Mouse (Mus musculus): ENCODE results near the gene Pmpca. TPM values are rescaled to one million over a fixed set of nuclear protein-coding genes. Genes with fewer than 3 reads are reported as not detected.
A peak's percentile ranks its signal among the peaks of the same experiment; 100 is the strongest.
"Not testable (repeated sequence)": the region's sequence is repeated elsewhere in the genome, so short reads cannot be mapped to it uniquely, and the experiment has no call there.

Gene Pmpca
- polyA plus RNA-seq, 1 experiment from 2014 or later: 95.6 TPM

DNA sequence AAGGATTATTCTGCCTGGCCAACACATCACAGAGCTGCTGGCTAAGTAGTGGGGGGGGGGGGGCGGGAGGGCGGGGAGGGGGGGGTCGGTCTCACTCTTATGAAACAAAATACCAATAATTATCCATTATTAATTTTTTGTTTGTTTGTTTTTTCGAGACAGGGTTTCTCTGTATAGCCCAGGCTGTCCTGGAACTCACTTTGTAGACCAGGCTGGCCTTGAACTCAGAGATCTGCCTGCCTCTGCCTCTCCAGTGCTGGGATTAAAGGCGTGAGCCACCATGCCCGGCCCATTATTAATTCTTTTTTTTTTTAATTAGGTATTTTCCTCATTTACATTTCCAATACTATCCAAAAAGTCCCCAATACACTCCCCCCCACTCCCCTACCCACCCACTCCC, 8.3 kb upstream of the Pmpca start:
- ATAC-seq (ENCODE audit: low FRiP score); H3K27me3 ChIP-seq; H3K9me3 ChIP-seq: not testable (repeated sequence)
- WGBS: 41% methylated on average over 6 of the region's 6 CpGs
- peak overlapping the region; percentile 79 for H3K4me3 ChIP-seq
- peak overlapping the region; percentile 55 for H3K27ac ChIP-seq
- peak overlapping the region; percentile 97 for H3K4me2 ChIP-seq
- H3K9ac ChIP-seq: peak overlapping the region; percentile 86
- H3K4me1 ChIP-seq (replicated peaks): peaks cover 21% of the 10 kb centered on the region
- H3K36me3 ChIP-seq: peaks cover 73% of the 10 kb centered on the region

DNA sequence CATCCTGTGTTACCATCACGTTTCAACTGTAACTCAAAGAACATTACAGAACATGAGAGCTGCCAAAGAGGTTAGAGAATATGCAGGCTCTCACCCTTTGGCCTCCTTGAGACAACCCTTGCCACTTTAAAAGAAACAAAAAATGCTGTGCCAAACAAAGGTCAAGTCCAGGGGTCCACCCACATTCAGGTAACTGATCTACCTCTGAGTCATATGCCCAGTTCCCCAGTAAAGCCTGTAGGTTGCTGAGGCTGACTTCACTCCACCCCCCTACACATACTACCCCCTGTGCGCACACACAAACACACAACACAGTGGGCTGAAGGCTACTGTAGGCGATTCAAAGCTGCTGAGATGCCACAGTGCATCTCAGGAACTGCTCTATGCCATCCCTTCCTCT, 1.4 kb upstream of the Pmpca start:
- no peaks in the 10 kb centered on the region for H3K9me3 ChIP-seq
- peak overlapping the region; percentile 99 for H3K4me2 ChIP-seq
- WGBS: 93% methylated on average over 3 of the region's 3 CpGs
- no peak for ATAC-seq (ENCODE audit: low FRiP score)
- H3K27me3 ChIP-seq: no peaks in the 10 kb centered on the region
- no peak overlapping the region for H3K27ac ChIP-seq
- peak overlapping the region; percentile 97 for H3K4me3 ChIP-seq
- H3K4me1 ChIP-seq (replicated peaks): peaks cover 28% of the 10 kb centered on the region
- H3K9ac ChIP-seq: peak overlapping the region; percentile 16; the same call in 1 of the 2 replicates
- H3K36me3 ChIP-seq: peaks cover 76% of the 10 kb centered on the region

DNA sequence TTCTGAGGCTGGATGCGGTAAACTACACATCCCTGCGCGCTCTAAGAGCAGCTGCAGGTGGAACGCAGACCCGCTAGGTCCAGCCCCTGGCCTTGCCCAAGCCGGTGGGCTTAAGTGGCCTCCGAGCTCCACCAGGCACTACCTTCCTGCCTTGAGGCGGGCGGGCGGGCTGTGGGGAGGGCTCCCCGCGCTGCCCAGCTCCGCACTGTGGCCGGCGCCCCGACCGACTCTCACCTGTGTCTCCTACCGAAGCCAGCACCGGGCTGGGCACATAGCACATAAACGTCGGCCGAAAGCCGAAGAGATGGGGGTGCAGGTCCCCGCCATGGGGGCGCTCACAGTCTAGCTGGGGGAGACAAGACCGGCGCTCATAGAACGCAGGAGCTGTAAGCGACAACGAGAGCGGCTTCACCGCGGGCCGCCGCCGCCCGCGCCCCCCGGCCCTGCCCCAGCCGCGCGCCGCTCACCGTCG, 421 bp upstream of the Pmpca start:
- Histone ChIP-seq H3K9me3 (no peaks in the 10 kb centered on the region), H3K4me3 (peak overlapping the region; percentile 97), H3K4me1 (replicated peaks) (peaks cover 28% of the 10 kb centered on the region), H3K4me2 (peak overlapping the region; percentile 99), H3K27ac (peak overlapping the region; percentile 86), H3K36me3 (peaks cover 76% of the 10 kb centered on the region), H3K27me3 (no peaks in the 10 kb centered on the region), H3K9ac (peak overlapping the region; percentile 97)
- WGBS: 0% methylated on average over 30 of the region's 45 CpGs
- ATAC-seq (ENCODE audit: low FRiP score): peak; percentile 71

DNA sequence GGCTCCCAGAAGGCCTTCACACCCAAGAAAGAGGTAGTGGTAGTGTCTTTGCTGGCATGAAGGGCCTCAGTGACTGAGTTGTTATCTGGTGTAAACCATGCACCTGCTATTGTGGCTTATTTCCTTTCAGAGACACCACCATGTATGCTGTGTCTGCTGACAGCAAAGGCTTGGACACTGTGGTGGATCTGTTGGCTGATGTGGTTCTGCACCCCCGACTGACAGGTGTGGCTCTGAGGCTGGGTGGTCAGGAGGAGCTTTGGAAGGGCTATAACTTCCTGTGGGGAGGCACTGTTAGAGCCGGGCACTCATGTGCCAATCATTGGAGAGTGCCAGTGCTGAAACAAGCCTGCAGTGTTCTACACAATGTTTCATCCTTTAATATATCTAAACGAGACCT, 1.8 kb downstream of the Pmpca start:
- Histone ChIP-seq H3K4me1 (replicated peaks) (peaks cover 28% of the 10 kb centered on the region), H3K9me3 (no peaks in the 10 kb centered on the region), H3K4me2 (0 out of 2 replicates have a peak overlapping the region, but pooled peaks have one; percentile 99), H3K4me3 (0 out of 2 replicates have a peak overlapping the region, but pooled peaks have one; percentile 3), H3K27ac (no peak overlapping the region), H3K9ac (no peak overlapping the region), H3K27me3 (no peaks in the 10 kb centered on the region), H3K36me3 (peaks cover 76% of the 10 kb centered on the region)
- 93% methylated on average over 3 of the region's 3 CpGs for WGBS
- ATAC-seq (ENCODE audit: low FRiP score): no peak

DNA sequence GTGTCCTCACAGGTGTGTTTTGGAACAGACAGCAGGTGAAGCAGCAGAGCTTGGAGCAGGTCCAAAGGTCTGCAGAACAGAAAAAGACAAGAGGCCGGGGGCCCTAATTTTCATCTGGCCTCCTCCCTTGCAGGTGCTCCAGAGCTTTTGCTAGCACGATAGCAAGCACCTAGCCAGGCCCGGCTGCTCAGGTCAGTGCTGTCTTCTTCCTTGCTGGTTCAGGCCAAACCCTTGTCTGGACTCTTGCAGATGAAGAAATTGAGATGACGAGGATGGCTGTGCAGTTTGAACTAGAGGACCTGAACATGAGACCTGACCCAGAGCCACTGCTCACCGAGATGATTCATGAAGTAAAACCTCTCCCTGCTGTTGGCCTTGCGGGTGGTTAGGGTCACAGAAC, 2.5 kb downstream of the Pmpca start:
- Histone ChIP-seq H3K9me3 (no peaks in the 10 kb centered on the region), H3K27me3 (no peaks in the 10 kb centered on the region), H3K4me1 (replicated peaks) (peaks cover 28% of the 10 kb centered on the region), H3K9ac (no peak overlapping the region), H3K4me2 (no peak overlapping the region), H3K36me3 (peaks cover 76% of the 10 kb centered on the region), H3K4me3 (no peak overlapping the region), H3K27ac (no peak overlapping the region)
- no peak for ATAC-seq (ENCODE audit: low FRiP score)
- WGBS: 90% methylated on average over 6 of the region's 6 CpGs

DNA sequence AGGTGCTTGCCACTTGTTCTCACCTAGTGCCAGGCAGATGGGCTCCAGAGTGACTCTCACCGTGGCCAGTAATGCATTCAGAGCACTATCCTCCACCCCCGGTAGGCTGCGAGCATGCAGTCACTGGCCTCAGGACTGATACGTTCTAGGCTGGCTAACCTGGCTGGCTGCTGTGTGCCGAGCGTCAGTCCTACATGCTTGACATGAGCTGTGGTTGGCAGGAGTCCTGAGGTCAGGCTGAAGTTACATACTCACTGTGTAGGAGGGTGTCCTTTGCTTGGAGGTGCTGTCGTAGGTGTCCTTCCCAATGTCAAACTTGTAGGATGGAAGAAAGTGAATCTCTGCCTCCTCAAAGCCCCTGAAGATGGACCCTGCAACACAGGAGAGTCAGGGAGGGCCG, 9.8 kb downstream of the Pmpca start:
- Histone ChIP-seq H3K27ac (no peak overlapping the region), H3K4me1 (replicated peaks) (0 out of 2 replicates have a peak, but pooled peaks cover 9% of the 10 kb centered on the region), H3K4me3 (no peak overlapping the region), H3K9me3 (no peaks in the 10 kb centered on the region), H3K27me3 (no peaks in the 10 kb centered on the region), H3K9ac (no peak overlapping the region), H3K36me3 (peaks cover 83% of the 10 kb centered on the region), H3K4me2 (no peak overlapping the region)
- 89% methylated on average over 8 of the region's 8 CpGs for WGBS
- no peak; the same call in 1 of the 2 replicates for ATAC-seq (ENCODE audit: low FRiP score)

DNA sequence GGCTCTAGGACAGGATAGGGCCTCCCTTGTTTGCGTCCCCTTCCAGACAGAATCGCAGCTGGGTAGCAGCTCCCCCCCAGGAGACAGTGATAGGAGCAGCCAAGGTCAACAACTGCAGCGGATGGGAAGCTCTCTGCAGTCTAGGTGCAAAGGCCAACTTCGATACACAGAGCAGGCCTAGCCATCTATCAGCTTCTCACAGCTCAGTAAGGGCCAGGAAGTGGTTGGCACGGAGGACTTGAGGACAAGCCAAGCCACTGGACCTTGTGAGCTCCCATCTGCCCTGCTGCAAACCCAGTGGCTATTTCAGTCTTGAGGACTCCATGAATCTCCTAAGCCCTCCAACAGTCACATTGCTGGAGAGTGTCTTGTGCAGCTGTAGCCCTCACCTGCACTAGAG, 10.5 kb downstream of the Pmpca start:
- no peak for ATAC-seq (ENCODE audit: low FRiP score)
- Histone ChIP-seq H3K9me3 (no peaks in the 10 kb centered on the region), H3K4me1 (replicated peaks) (peaks cover 10% of the 10 kb centered on the region), H3K36me3 (peaks cover 77% of the 10 kb centered on the region), H3K27me3 (no peaks in the 10 kb centered on the region), H3K27ac (no peak overlapping the region), H3K9ac (no peak overlapping the region), H3K4me2 (no peak overlapping the region), H3K4me3 (no peak overlapping the region)
- WGBS: 86% methylated on average over 5 of the region's 5 CpGs

DNA sequence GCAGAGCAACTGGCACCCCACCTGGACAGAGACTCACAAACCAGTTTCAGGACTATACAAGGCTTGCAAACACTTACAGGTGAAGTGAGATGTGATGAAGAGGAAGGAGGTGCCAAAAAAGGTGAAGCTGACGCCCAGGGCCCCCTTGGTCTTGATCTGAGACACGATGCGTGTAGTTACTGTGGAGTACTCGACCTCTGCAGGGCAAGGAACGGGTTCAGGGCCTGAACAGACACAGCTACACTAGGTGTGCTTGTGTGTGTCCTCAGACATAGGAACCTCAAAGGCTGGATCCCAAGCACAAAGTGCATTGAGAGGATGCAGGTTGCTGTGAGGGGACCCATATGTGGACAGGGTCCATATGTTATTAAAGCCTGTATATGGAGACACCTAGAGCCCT, 11.2 kb downstream of the Pmpca start:
- Histone ChIP-seq H3K4me1 (replicated peaks) (peaks cover 17% of the 10 kb centered on the region), H3K4me2 (no peak overlapping the region), H3K9ac (no peak overlapping the region), H3K9me3 (no peaks in the 10 kb centered on the region), H3K27ac (no peak overlapping the region), H3K36me3 (peaks cover 70% of the 10 kb centered on the region), H3K4me3 (no peak overlapping the region), H3K27me3 (no peaks in the 10 kb centered on the region)
- 83% methylated on average over 5 of the region's 5 CpGs for WGBS
- ATAC-seq (ENCODE audit: low FRiP score): no peak

DNA sequence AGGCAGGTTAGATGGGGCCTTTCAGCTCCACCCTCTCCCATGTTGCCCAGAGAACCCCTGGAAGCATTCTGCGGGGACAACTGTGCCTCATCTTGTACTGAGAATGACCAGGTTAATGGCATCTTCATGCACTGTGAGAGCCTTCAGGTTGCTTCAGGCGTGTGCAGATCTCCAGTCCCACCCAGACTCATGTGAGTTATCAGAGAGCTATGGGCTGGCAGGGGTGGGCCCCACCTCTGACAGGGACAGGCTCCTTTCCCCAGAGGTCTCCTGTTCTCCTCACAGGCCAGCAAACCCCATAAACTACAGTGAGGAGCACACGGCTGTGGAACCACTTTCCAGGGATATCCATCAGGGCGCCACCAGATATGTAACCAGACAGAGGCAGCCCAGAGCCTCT, 11.9 kb downstream of the Pmpca start:
- 93% methylated on average over 4 of the region's 4 CpGs for WGBS
- Histone ChIP-seq H3K36me3 (peaks cover 63% of the 10 kb centered on the region), H3K9me3 (no peaks in the 10 kb centered on the region), H3K27ac (no peak overlapping the region), H3K4me1 (replicated peaks) (peaks cover 24% of the 10 kb centered on the region), H3K27me3 (no peaks in the 10 kb centered on the region), H3K4me2 (no peak overlapping the region), H3K4me3 (no peak overlapping the region), H3K9ac (no peak overlapping the region)
- no peak for ATAC-seq (ENCODE audit: low FRiP score)

DNA sequence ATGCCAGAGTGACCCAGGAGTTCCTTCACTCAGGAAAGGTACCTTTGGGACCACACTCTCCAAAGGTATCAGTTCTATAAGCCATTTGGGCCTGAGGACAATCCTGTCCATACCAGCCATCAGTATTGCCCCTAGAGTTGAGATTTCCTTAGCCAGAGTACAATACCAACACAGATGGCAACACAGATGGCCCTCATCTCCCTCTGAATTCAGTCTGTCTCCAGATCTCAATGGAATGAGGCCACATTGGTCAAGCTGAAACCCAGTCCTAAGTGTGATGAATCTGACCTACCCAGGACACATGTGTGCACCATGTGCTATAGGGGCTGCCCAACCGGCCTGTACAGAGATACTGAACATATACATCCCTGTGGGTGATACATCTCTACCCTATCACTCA, 13.1 kb downstream of the Pmpca start:
- Histone ChIP-seq H3K36me3 (peaks cover 53% of the 10 kb centered on the region), H3K4me1 (replicated peaks) (peaks cover 37% of the 10 kb centered on the region), H3K27ac (no peak overlapping the region), H3K9me3 (no peaks in the 10 kb centered on the region), H3K27me3 (no peaks in the 10 kb centered on the region), H3K4me3 (no peak overlapping the region), H3K9ac (no peak overlapping the region), H3K4me2 (no peak overlapping the region)
- 89% methylated on average over 1 of the region's 1 CpGs for WGBS
- no peak for ATAC-seq (ENCODE audit: low FRiP score)

DNA sequence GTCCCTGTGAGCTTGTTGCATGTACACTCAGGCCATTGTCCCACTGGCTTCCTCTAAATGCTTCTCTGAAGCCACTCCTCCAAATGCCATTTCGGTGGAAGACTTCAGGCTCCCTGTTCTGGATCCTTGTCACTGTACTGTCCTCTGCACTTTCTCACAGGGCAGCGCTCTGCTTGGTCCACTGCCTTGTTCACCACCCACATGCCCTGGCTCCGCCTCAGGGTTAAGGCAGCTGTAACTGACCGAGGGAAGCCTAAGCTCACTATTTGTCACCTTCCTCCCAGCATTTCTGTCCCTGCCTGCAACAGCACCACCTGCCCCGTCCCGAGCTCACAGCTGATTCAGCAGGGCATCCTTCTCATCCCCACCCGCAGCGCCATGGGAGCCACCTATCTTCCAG, 14.2 kb downstream of the Pmpca start:
- ATAC-seq (ENCODE audit: low FRiP score): no peak
- peaks cover 43% of the 10 kb centered on the region for H3K36me3 ChIP-seq
- H3K4me1 ChIP-seq (replicated peaks): peaks cover 47% of the 10 kb centered on the region
- H3K4me2 ChIP-seq: no peak overlapping the region
- no peaks in the 10 kb centered on the region for H3K27me3 ChIP-seq
- H3K9me3 ChIP-seq: no peaks in the 10 kb centered on the region
- H3K4me3 ChIP-seq: no peak overlapping the region
- no peak overlapping the region for H3K27ac ChIP-seq
- no peak overlapping the region for H3K9ac ChIP-seq
- WGBS: 81% methylated on average over 8 of the region's 8 CpGs

DNA sequence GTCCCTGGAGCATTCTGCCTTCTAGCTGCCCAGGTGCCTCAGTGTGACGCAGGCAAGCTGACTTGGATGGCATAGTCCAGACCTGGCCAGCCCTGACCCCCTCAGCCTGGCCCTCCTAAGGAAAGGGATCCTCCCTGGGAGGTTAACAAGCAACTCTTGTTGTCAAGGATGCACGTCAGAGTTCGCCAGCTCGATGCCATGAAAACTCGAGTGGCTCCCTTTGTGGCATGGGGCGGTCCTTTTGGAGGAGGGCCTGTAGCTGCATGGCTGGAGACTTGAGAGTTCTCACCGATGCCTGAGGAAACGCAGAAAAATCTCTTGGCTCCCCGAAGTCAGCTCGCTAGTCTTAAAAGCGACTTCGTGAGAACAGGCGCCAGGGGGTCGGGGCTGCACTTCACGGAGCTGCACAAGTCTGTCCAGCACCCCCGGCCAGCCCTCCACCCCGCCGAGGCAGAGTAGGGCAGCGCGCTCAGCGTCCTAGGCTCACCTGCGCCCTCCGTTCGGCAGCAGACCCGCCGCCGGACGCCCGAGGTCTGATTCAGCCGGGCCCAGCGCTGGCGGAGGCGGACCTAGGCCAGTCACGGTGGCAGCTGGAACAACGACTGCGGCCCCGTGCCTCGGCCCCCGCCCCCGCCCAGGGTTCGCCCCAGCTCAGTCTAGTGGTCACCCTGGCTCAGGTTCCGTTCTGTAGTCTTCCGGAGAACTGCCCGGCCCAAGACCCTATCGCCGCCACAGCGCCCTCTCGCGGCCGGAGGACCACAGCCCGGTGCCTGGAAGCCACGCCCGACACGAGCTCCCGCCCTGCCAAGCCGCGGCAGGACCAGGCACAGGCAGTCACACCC, 19.6 kb downstream of the Pmpca start, which contains the start of gene Inpp5e:
Gene Inpp5e, minus strand, starts transcription at position 689 of the 842 bp plus-strand sequence.
- under 1% methylated on average over 55 of the region's 57 CpGs for WGBS
- Histone ChIP-seq H3K9me3 (no peaks in the 10 kb centered on the region), H3K4me3 (peak within 1 kb of the TSS; percentile 93), H3K36me3 (peaks cover 42% of the 10 kb centered on the region), H3K4me1 (replicated peaks) (peaks cover 45% of the 10 kb centered on the region), H3K9ac (peak within 1 kb of the TSS; percentile 96), H3K27ac (peak within 1 kb of the TSS; percentile 86), H3K4me2 (peak within 1 kb of the TSS; percentile 98), H3K27me3 (no peaks in the 10 kb centered on the region)
- peak; percentile 93 for ATAC-seq (ENCODE audit: low FRiP score)

All from hindbrain, embryonic 13.5 days (tissue).